Mouse (Mus musculus) heart, adult 2 months (tissue): Measurements from ENCODE around the gene Barx1. TPM values are rescaled to one million over a fixed set of nuclear protein-coding genes. Genes with fewer than 3 reads are reported as not detected.

Experiments used
- DNase-seq, 2 experiments: peaks; one replicate each; pipeline ENCODE4 v3.0.0; 2021
- H3K27ac ChIP-seq: fragments of 200-600 bp; 2 replicates; pipeline ENCODE4 v1.8.1; 2022
- H3K27me3 ChIP-seq: fragments of 200-500 bp; 2 replicates; pipeline ENCODE4 v1.6.1; 2012; ENCODE audit warnings: mild to moderate bottlenecking, low read length, inconsistent platforms, mixed read lengths; ENCODE audit not compliant: control insufficient read depth, insufficient read depth
- H3K36me3 ChIP-seq: fragments of 200-500 bp; 2 replicates; pipeline ENCODE4 v1.6.1; 2012; ENCODE audit warnings: low read length, inconsistent platforms; ENCODE audit not compliant: control insufficient read depth, insufficient read depth
- H3K4me1 ChIP-seq: fragments of 200-500 bp; 2 replicates; pipeline ENCODE4 v1.6.1; 2011; ENCODE audit warnings: low read length; ENCODE audit not compliant: control insufficient read depth, insufficient read depth
- H3K4me3 ChIP-seq: fragments of 200-600 bp; 2 replicates; pipeline ENCODE4 v1.8.1; 2022
- H3K79me2 ChIP-seq: fragments of 200-500 bp; replicated peaks from 2 replicates; pipeline ENCODE4 v1.6.1; 2012; ENCODE audit warnings: mild to moderate bottlenecking, inconsistent platforms, low read length, moderate library complexity, mixed read lengths; ENCODE audit not compliant: control insufficient read depth, insufficient read depth
- H3K9ac ChIP-seq: fragments of 200-500 bp; 2 replicates; pipeline ENCODE4 v1.6.1; 2012; ENCODE audit warnings: low read depth, mild to moderate bottlenecking, control low read depth, inconsistent platforms, low read length, mixed read lengths
- CTCF ChIP-seq: fragments of 200-600 bp; IDR thresholded peaks from 2 replicates; pipeline ENCODE4 v1.8.1; 2022; ENCODE audit warnings: antibody characterized with exemption, mild to moderate bottlenecking, moderate library complexity
- EP300 ChIP-seq: fragments of 200-500 bp; IDR thresholded peaks from 2 replicates; pipeline ENCODE4 v1.6.1; 2011; ENCODE audit warnings: low read depth, low read length, control low read depth; ENCODE audit not compliant: insufficient read depth
- POLR2A ChIP-seq: fragments of 200-500 bp; IDR thresholded peaks from 2 replicates; pipeline ENCODE4 v1.6.1; 2011; ENCODE audit warnings: mild to moderate bottlenecking, low read depth, low read length, control low read depth; ENCODE audit not compliant: insufficient read depth
- WGBS: fragments of 180-500 bp; shearing (Covaris S2); methylation state at CpG from one replicate; pipeline ENCODE4 v1.1.7; 2018; 5-methylcytosine and 5-hydroxymethylcytosine counted together
- intact Hi-C: fragments of 180-260 bp; cut with DNase I; formaldehyde crosslinking; loops from one replicate; pipeline ENCODE4 v1.15.1; 2025
- polyA plus RNA-seq: library from polyadenylated mRNA; depleted of rRNA; stranded (reverse); fragments of >200 nt; gene quantifications from 2 replicates; pipeline ENCODE4 v1.2.3, GENCODE M21; 2012
- total RNA-seq, 2 experiments: library from RNA; stranded (reverse); gene quantifications; 2 replicates each; pipeline ENCODE4 v1.2.3; 2021

The Barx1 gene
- total and polyA plus RNA-seq, 3 experiments, result 0.14 TPM; not detected in 2

GRCm38 (mm10) chr13:48663211-48663987 is 601 bp downstream of the Barx1 start:
- Histone ChIP-seq H3K36me3 (no peaks in the 10 kb centered on the region), H3K9ac (no peak overlapping the region), H3K4me3 (no peak overlapping the region), H3K27me3 (peaks cover 53% of the 10 kb centered on the region), H3K79me2 (no peaks in the 10 kb centered on the region), H3K4me1 (peaks cover 3% of the 10 kb centered on the region), H3K27ac (no peak overlapping the region)
- TF ChIP-seq EP300 (no peak), CTCF (no peak), POLR2A (no peak)
- WGBS, result 13% methylated on average over 54 of the region's 54 CpGs
- intact Hi-C loops, result no loop called here
- no peak for DNase-seq

- 34% methylated on average over 7 of the region's 7 CpGs for WGBS
- intact Hi-C loops, result no loop called here
Observed at GRCm38 (mm10) chr13:48663988-48664339, 1.2 kb downstream of the Barx1 start.

GRCm38 (mm10) chr13:48664916-48665655 is 2.3 kb downstream of the Barx1 start:
- WGBS, result 6% methylated on average over 39 of the region's 39 CpGs
- Histone ChIP-seq H3K4me1 (no peaks in the 10 kb centered on the region), H3K27me3 (peaks cover 46% of the 10 kb centered on the region), H3K9ac (no peak overlapping the region), H3K27ac (no peak overlapping the region), H3K79me2 (no peaks in the 10 kb centered on the region), H3K4me3 (no peak overlapping the region), H3K36me3 (no peaks in the 10 kb centered on the region)
- intact Hi-C loops, result no loop called here
- DNase-seq, result no peak
- TF ChIP-seq EP300, result no peak
- no peak for TF ChIP-seq POLR2A
- TF ChIP-seq CTCF, result no peak

More at GRCm38 (mm10) chr13:48663988-48664339, 1.2 kb downstream of the Barx1 start:
- TF ChIP-seq CTCF, result no peak
- no peak for TF ChIP-seq POLR2A
- no peak for TF ChIP-seq EP300
- H3K79me2 ChIP-seq, result no peaks in the 10 kb centered on the region
- no peak overlapping the region for H3K9ac ChIP-seq
- H3K36me3 ChIP-seq, result no peaks in the 10 kb centered on the region
- H3K27ac ChIP-seq, result no peak overlapping the region
- DNase-seq, result no peak
- peaks cover 2% of the 10 kb centered on the region; the same call in 1 of the 2 replicates for H3K4me1 ChIP-seq
- peaks cover 53% of the 10 kb centered on the region for H3K27me3 ChIP-seq
- H3K4me3 ChIP-seq, result no peak overlapping the region

- H3K79me2 ChIP-seq, result no peaks in the 10 kb centered on the region
- 4% methylated on average over 58 of the region's 58 CpGs for WGBS
- intact Hi-C loops, result no loop called here
- peaks cover 42% of the 10 kb centered on the region for H3K27me3 ChIP-seq
- H3K27ac ChIP-seq, result no peak overlapping the region
- H3K4me1 ChIP-seq, result no peaks in the 10 kb centered on the region
- H3K4me3 ChIP-seq, result no peak overlapping the region
- H3K9ac ChIP-seq, result no peak overlapping the region
- TF ChIP-seq EP300 (no peak), CTCF (no peak), POLR2A (no peak)
- H3K36me3 ChIP-seq, result no peaks in the 10 kb centered on the region
- DNase-seq, result no peak
Observed at GRCm38 (mm10) chr13:48665656-48666597, 3.1 kb downstream of the Barx1 start.

GRCm38 (mm10) chr13:48667461-48667860 is 4.7 kb downstream of the Barx1 start:
- TF ChIP-seq CTCF (no peak), EP300 (no peak), POLR2A (no peak)
- H3K4me1 ChIP-seq, result no peaks in the 10 kb centered on the region
- DNase-seq, result no peak
- H3K9ac ChIP-seq, result no peak overlapping the region
- WGBS, result 27% methylated on average over 4 of the region's 4 CpGs
- peaks cover 35% of the 10 kb centered on the region for H3K27me3 ChIP-seq
- intact Hi-C loops, result no loop called here
- H3K27ac ChIP-seq, result no peak overlapping the region
- H3K36me3 ChIP-seq, result no peaks in the 10 kb centered on the region
- no peaks in the 10 kb centered on the region for H3K79me2 ChIP-seq
- H3K4me3 ChIP-seq, result no peak overlapping the region
